Mouse (Mus musculus): ENCODE data around the gene Atp8b4.

GRCm38 (mm10) chr2:126441586-126441985 is 58.9 kb downstream of the Atp8b4 start:
- no peak for TF ChIP-seq CTCF (IDR thresholded peaks at IDR 0.05; ENCODE audit: extremely low read depth, insufficient read depth, insufficient read length, insufficient replicate concordance)
- TF ChIP-seq POLR2A (IDR thresholded peaks at IDR 0.05; ENCODE audit: low read depth, low read length), result no peak

Data from spleen, adult 2 months (tissue).